Mouse (Mus musculus): ENCODE data around the gene Cyp2b10. TPM values are rescaled to one million over a fixed set of nuclear protein-coding genes. Genes with fewer than 3 reads are reported as not detected.
"Not testable (repeated sequence)": the region's sequence is repeated elsewhere in the genome, so short reads cannot be mapped to it uniquely, and the experiment has no call there.

The Cyp2b10 gene
- not detected in 2 replicates for polyA plus RNA-seq (2015; fragmentation: Nextera tagmentation; extraction: Ambion mirVana)

- no peak within 1 kb of the TSS for H3K9ac ChIP-seq
- no peak within 1 kb of the TSS for H3K4me2 ChIP-seq
- WGBS = 70% methylated on average over 6 of the region's 6 CpGs
- 0 out of 2 replicates have a peak, but pooled peaks cover 3% of the 10 kb centered on the region for H3K4me1 ChIP-seq
- H3K9me3 ChIP-seq = no peaks in the 10 kb centered on the region
- no peak within 1 kb of the TSS for H3K27ac ChIP-seq
- no peak within 1 kb of the TSS for H3K4me3 ChIP-seq (replicated peaks)
- H3K27me3 ChIP-seq (replicated peaks) = no peaks in the 10 kb centered on the region
- H3K36me3 ChIP-seq = no peaks in the 10 kb centered on the region
- ATAC-seq (ENCODE audit: insufficient read depth, low FRiP score, low read depth) = no peak
Observed at GRCm38 (mm10) chr7:25897411-25897810, at the start of gene Cyp2b10. Cyp2b10 (plus strand) TSS chr7:25897620.

DNA sequence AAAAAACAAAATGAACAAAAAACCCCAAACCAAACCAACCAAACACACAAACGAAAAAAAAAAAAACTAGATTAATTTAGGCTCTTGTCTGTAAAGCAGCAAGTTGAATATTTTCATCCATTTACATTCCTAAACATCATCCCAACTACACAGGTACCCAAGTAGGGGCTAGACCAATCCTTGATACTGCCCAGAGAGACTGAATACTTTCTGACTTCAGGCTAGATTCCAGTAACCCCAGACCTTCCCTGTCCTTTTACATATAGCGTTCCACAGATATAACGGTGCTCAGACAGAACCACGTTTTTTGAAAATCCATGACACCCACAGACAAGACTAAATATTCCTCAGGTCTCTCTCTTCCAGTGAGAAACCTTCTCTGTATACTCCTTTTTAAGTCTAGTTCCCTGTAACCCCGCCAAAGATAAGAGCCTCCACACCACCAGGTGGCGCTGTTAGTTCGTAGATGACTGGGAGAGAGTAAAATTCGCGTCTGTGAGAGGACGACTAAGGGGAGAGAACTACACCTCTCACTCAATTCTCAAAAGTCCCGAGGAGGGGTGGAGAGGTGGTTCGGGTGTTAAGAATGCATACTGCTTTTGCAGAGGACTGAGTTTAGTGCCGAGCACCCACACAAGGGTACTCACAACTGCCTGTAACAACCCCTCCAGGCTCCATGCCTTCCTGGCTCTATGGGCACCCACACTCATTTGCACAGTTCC, 49.5 kb upstream of the Cyp2b10 start:
- Histone ChIP-seq H3K9me3 (no peaks in the 10 kb centered on the region), H3K27me3 (replicated peaks) (no peaks in the 10 kb centered on the region), H3K27ac (peak overlapping the region; percentile 60; the same call in 1 of the 2 replicates), H3K9ac (0 out of 2 replicates have a peak overlapping the region, but pooled peaks have one; percentile 22), H3K4me1 (no peaks in the 10 kb centered on the region), H3K36me3 (no peaks in the 10 kb centered on the region), H3K4me2 (peak overlapping the region; percentile 73), H3K4me3 (replicated peaks) (peak overlapping the region; percentile 50)
- 12% methylated on average over 13 of the region's 13 CpGs for WGBS
- peak; percentile 60; the same call in 1 of the 2 replicates for ATAC-seq (ENCODE audit: insufficient read depth, low FRiP score, low read depth)

DNA sequence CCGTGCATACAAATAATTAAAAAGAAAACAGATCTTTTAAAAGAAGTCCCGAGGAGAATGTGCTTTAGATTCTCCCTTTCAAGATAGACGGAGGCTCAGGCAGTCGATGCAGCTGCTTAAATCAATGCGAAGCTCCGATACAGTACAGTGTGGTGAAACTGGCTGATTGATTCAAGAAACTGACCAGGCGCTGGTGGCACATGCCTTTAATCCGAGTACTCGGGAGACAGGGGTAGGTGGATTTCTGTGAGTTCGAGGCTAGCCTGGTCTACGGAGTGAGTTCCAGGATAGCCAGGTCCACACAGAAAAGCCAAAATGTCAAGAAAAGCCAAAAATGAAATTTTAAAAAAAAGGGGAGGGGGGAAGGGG, 49.0 kb upstream of the Cyp2b10 start:
- Histone ChIP-seq H3K4me2 (peak overlapping the region; percentile 73), H3K27me3 (replicated peaks) (no peaks in the 10 kb centered on the region), H3K9me3 (no peaks in the 10 kb centered on the region), H3K9ac (0 out of 2 replicates have a peak overlapping the region, but pooled peaks have one; percentile 22), H3K4me1 (no peaks in the 10 kb centered on the region), H3K27ac (peak overlapping the region; percentile 60; the same call in 1 of the 2 replicates), H3K36me3 (no peaks in the 10 kb centered on the region), H3K4me3 (replicated peaks) (peak overlapping the region; percentile 50)
- WGBS = 27% methylated on average over 11 of the region's 11 CpGs
- peak; percentile 41; the same call in 1 of the 2 replicates for ATAC-seq (ENCODE audit: insufficient read depth, low FRiP score, low read depth)

GRCm38 (mm10) chr7:25855082-25855481, 42.3 kb upstream of the Cyp2b10 start:
- ATAC-seq (ENCODE audit: insufficient read depth, low FRiP score, low read depth) = no peak

GRCm38 (mm10) chr7:25859962-25860870, 37.2 kb upstream of the Cyp2b10 start:
- WGBS = 21% methylated on average over 9 of the region's 9 CpGs
- H3K36me3 ChIP-seq = no peaks in the 10 kb centered on the region
- H3K4me3 ChIP-seq (replicated peaks) = no peak overlapping the region
- H3K9ac ChIP-seq = no peak overlapping the region
- no peaks in the 10 kb centered on the region for H3K9me3 ChIP-seq
- peak overlapping the region; percentile 39 for H3K4me2 ChIP-seq
- no peaks in the 10 kb centered on the region for H3K4me1 ChIP-seq
- no peak for ATAC-seq (ENCODE audit: insufficient read depth, low FRiP score, low read depth)
- no peaks in the 10 kb centered on the region for H3K27me3 ChIP-seq (replicated peaks)
- no peak overlapping the region for H3K27ac ChIP-seq

More at GRCm38 (mm10) chr7:25855082-25855481, 42.3 kb upstream of the Cyp2b10 start:
- no peak overlapping the region for H3K27ac ChIP-seq
- no peaks in the 10 kb centered on the region for H3K9me3 ChIP-seq
- 28% methylated on average over 8 of the region's 8 CpGs for WGBS
- no peaks in the 10 kb centered on the region for H3K27me3 ChIP-seq (replicated peaks)
- no peak overlapping the region for H3K4me2 ChIP-seq
- no peaks in the 10 kb centered on the region for H3K36me3 ChIP-seq
- H3K9ac ChIP-seq = no peak overlapping the region
- no peak overlapping the region for H3K4me3 ChIP-seq (replicated peaks)
- H3K4me1 ChIP-seq = no peaks in the 10 kb centered on the region

DNA sequence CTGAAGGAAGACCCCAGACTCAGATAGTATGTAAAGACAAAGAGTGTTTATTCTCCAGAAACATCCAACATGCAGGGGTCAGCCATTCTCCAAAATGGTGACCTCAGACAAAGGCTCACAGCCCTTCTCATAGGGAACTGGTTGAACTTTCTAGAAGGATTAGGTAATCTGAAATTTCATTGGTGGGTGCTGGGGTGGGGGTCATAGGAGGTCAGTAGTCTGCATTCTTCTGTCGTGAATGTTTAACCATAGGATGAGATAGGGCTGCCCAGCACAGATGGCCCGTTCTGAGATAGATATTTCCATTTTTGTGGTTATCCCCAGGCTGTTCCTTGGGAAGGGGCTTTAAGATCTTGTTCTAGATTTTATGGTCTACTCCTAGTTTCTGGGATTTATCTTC, 35.1 kb upstream of the Cyp2b10 start:
- no peaks in the 10 kb centered on the region for H3K27me3 ChIP-seq (replicated peaks)
- H3K36me3 ChIP-seq = no peaks in the 10 kb centered on the region
- H3K9me3 ChIP-seq = no peaks in the 10 kb centered on the region
- H3K4me1 ChIP-seq = no peaks in the 10 kb centered on the region
- no peak overlapping the region for H3K4me2 ChIP-seq
- no peak overlapping the region for H3K9ac ChIP-seq
- H3K4me3 ChIP-seq (replicated peaks) = no peak overlapping the region
- WGBS = 36% methylated on average over 2 of the region's 2 CpGs
- ATAC-seq (ENCODE audit: insufficient read depth, low FRiP score, low read depth) = no peak
- H3K27ac ChIP-seq = no peak overlapping the region

GRCm38 (mm10) chr7:25863756-25864155, 33.7 kb upstream of the Cyp2b10 start:
- H3K36me3 ChIP-seq = no peaks in the 10 kb centered on the region
- 84% methylated on average over 3 of the region's 3 CpGs for WGBS
- H3K4me1 ChIP-seq = no peaks in the 10 kb centered on the region
- no peak overlapping the region for H3K9ac ChIP-seq
- H3K4me3 ChIP-seq (replicated peaks) = no peak overlapping the region
- H3K9me3 ChIP-seq = no peaks in the 10 kb centered on the region
- H3K27ac ChIP-seq = no peak overlapping the region
- no peak overlapping the region for H3K4me2 ChIP-seq
- no peaks in the 10 kb centered on the region for H3K27me3 ChIP-seq (replicated peaks)
- ATAC-seq (ENCODE audit: insufficient read depth, low FRiP score, low read depth) = no peak

DNA sequence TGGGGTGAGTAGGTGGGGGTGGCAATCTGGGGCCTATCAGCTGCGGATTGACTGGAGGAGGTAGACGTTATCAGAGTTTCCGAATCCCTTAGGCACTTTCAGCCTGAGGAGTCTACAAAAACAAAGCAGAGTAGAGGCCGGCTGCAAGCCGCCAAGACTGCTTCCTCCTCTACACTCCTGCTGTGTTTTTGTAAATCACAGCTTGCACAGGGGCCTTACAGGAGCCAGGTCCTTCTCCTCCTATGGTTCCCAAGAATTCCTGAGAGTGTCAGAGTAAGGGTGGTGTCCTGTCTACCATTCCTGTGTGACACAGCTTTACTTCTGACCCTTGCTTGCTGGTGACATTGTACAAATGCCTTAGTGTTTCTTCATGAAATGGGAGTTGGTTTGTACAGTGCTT, 32.6 kb upstream of the Cyp2b10 start:
- Histone ChIP-seq H3K9me3 (no peaks in the 10 kb centered on the region), H3K36me3 (no peaks in the 10 kb centered on the region), H3K4me3 (replicated peaks) (no peak overlapping the region), H3K27ac (no peak overlapping the region), H3K9ac (no peak overlapping the region), H3K4me1 (no peaks in the 10 kb centered on the region), H3K4me2 (no peak overlapping the region), H3K27me3 (replicated peaks) (no peaks in the 10 kb centered on the region)
- 60% methylated on average over 5 of the region's 5 CpGs for WGBS
- ATAC-seq (ENCODE audit: insufficient read depth, low FRiP score, low read depth) = no peak

DNA sequence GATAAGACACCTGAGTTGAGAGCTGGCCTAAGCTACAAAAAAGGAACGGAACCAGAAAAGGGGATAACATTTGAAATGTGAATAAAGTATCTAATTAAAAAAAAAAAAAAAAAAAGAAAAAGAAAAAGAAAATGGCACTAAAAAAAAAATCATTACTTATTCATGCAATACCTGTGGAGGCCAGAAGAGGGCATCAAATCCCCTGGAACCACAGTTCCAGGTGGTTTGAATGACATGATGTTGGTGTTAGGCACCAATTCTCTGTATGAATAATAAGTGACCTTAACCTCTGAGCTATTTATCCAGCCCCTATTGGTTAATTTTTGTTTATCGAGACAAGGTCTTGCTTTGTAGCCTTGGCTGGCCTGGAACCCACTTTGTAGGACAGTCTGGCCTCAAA, 27.6 kb upstream of the Cyp2b10 start:
- no peaks in the 10 kb centered on the region for H3K27me3 ChIP-seq (replicated peaks)
- no peak overlapping the region for H3K27ac ChIP-seq
- H3K4me2 ChIP-seq = no peak overlapping the region
- ATAC-seq (ENCODE audit: insufficient read depth, low FRiP score, low read depth) = no peak
- no peaks in the 10 kb centered on the region for H3K9me3 ChIP-seq
- no peak overlapping the region for H3K4me3 ChIP-seq (replicated peaks)
- WGBS = 78% methylated on average over 2 of the region's 2 CpGs
- H3K36me3 ChIP-seq = no peaks in the 10 kb centered on the region
- H3K4me1 ChIP-seq = no peaks in the 10 kb centered on the region
- no peak overlapping the region for H3K9ac ChIP-seq

DNA sequence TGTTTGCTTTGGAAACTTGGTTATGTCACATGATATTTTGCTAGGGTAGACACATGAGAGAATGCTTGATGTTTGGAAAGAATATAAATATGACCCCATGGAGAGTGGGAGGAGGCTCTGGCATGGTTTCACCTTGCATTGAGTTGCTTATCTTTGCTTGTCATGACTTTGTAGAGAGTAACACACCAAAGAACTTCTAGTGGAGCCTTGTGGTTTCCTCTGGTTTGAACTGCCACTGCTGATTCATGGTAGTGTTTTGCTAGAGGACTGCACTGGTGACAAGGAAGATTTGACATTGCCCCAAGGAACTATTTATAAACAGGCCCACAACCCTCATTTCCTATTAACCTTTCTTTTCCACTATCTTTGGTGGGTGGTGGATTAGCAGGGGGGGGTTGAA, 24.8 kb upstream of the Cyp2b10 start:
- Histone ChIP-seq H3K27me3 (replicated peaks) (no peaks in the 10 kb centered on the region), H3K4me3 (replicated peaks) (no peak overlapping the region), H3K27ac (no peak overlapping the region), H3K9me3 (no peaks in the 10 kb centered on the region), H3K36me3 (no peaks in the 10 kb centered on the region), H3K4me1 (no peaks in the 10 kb centered on the region), H3K9ac (no peak overlapping the region), H3K4me2 (no peak overlapping the region)
- no peak for ATAC-seq (ENCODE audit: insufficient read depth, low FRiP score, low read depth)

GRCm38 (mm10) chr7:25878735-25879134, 18.7 kb upstream of the Cyp2b10 start:
- H3K27me3 ChIP-seq (replicated peaks) = no peaks in the 10 kb centered on the region
- no peaks in the 10 kb centered on the region; the same call in 1 of the 2 replicates for H3K4me1 ChIP-seq
- no peak overlapping the region for H3K27ac ChIP-seq
- no peak overlapping the region for H3K4me2 ChIP-seq
- H3K36me3 ChIP-seq = no peaks in the 10 kb centered on the region
- WGBS = 35% methylated on average over 6 of the region's 6 CpGs
- H3K9me3 ChIP-seq = no peaks in the 10 kb centered on the region
- H3K9ac ChIP-seq = no peak overlapping the region
- peak; percentile 82 for ATAC-seq (ENCODE audit: insufficient read depth, low FRiP score, low read depth)
- no peak overlapping the region for H3K4me3 ChIP-seq (replicated peaks)

- not testable (repeated sequence) for H3K36me3 ChIP-seq; ATAC-seq (ENCODE audit: insufficient read depth, low FRiP score, low read depth); H3K4me2 ChIP-seq; H3K9me3 ChIP-seq; H3K4me3 ChIP-seq (replicated peaks); H3K9ac ChIP-seq; H3K27ac ChIP-seq; H3K27me3 ChIP-seq (replicated peaks); H3K4me1 ChIP-seq
- WGBS = 12% methylated on average over 7 of the region's 7 CpGs
Observed at GRCm38 (mm10) chr7:25880721-25881120, 16.7 kb upstream of the Cyp2b10 start.
